Mouse (Mus musculus) liver, embryonic 16.5 days (tissue): ENCODE data around the gene Rbm45. TPM values are rescaled to one million over a fixed set of nuclear protein-coding genes. Genes with fewer than 3 reads are reported as not detected.

Experiments
- ATAC-seq: fragments of 200-750 bp; cut with Nextera tagmentation; 2 replicates; pipeline ENCODE4 v1.8.0; 2017; ENCODE audit warnings: low read depth, mild to moderate bottlenecking, moderate number of reproducible peaks, moderate library complexity
- H3K27ac ChIP-seq: fragments of 300-500 bp; sonication (generic); 2 replicates; pipeline ENCODE4 v1.5.1; 2014; ENCODE audit warnings: mild to moderate bottlenecking, low read length
- H3K27me3 ChIP-seq: fragments of 300-500 bp; sonication (generic); 2 replicates; pipeline ENCODE4 v1.6.1; 2014; ENCODE audit warnings: low read depth, low read length, mixed read lengths; ENCODE audit not compliant: control insufficient read depth, insufficient read depth
- H3K36me3 ChIP-seq: fragments of 300-500 bp; sonication (generic); 2 replicates; pipeline ENCODE4 v1.6.1; 2014; ENCODE audit warnings: mild to moderate bottlenecking; ENCODE audit not compliant: control insufficient read depth, insufficient read depth
- H3K4me1 ChIP-seq: fragments of 300-500 bp; sonication (generic); 2 replicates; pipeline ENCODE4 v1.6.1; 2014; ENCODE audit warnings: low read depth, low read length, mixed read lengths; ENCODE audit not compliant: control insufficient read depth
- H3K4me2 ChIP-seq: fragments of 300-500 bp; sonication (generic); 2 replicates; pipeline ENCODE4 v1.6.1; 2014; ENCODE audit warnings: low read depth, low read length, mixed read lengths
- H3K4me3 ChIP-seq: fragments of 300-500 bp; sonication (generic); 2 replicates; pipeline ENCODE4 v1.5.1; 2014; ENCODE audit warnings: low read depth, mild to moderate bottlenecking, low read length
- H3K9ac ChIP-seq: fragments of 300-500 bp; sonication (generic); 2 replicates; pipeline ENCODE4 v1.6.1; 2014; ENCODE audit warnings: low read depth, low read length
- H3K9me3 ChIP-seq: fragments of 300-500 bp; sonication (generic); replicated peaks from 2 replicates; pipeline ENCODE4 v1.6.1; 2016; ENCODE audit warnings: low read length; ENCODE audit not compliant: control insufficient read depth
- WGBS: fragments of 180-500 bp; shearing (Covaris S2); extraction: QIAGEN DNeasy Blood & Tissue Kit; methylation state at CpG from one replicate; pipeline ENCODE4 v1.1.7; 2014; ENCODE audit not compliant: insufficient replicate concordance; 5-methylcytosine and 5-hydroxymethylcytosine counted together
- polyA plus RNA-seq: library from polyadenylated mRNA; unstranded; fragments of >200 nt; fragmentation: Nextera tagmentation; extraction: Ambion mirVana; gene quantifications from 2 replicates; pipeline ENCODE4 v1.2.1, GENCODE M21; 2015

The Rbm45 gene
- 4.9 and 5.1 TPM in 2 replicates for polyA plus RNA-seq

GRCm38 (mm10) chr2:76369821-76370655, at the start of gene Rbm45:
Gene Rbm45, plus strand, starts transcription at chr2:76369984.
- H3K9ac ChIP-seq, result peak within 1 kb of the TSS; percentile 90
- H3K4me2 ChIP-seq, result peak within 1 kb of the TSS; percentile 89
- peak within 1 kb of the TSS; percentile 97 for H3K4me3 ChIP-seq
- peak within 1 kb of the TSS; percentile 93 for H3K27ac ChIP-seq
- ATAC-seq, result peak; percentile 89
- under 1% methylated on average over 61 of the region's 61 CpGs for WGBS
- no peaks in the 10 kb centered on the region for H3K9me3 ChIP-seq
- H3K27me3 ChIP-seq, result no peaks in the 10 kb centered on the region
- peaks cover 14% of the 10 kb centered on the region for H3K4me1 ChIP-seq
- peaks cover 2% of the 10 kb centered on the region; the same call in 1 of the 2 replicates for H3K36me3 ChIP-seq

- WGBS, result 37% methylated on average over 6 of the region's 6 CpGs
- Histone ChIP-seq H3K9me3 (no peaks in the 10 kb centered on the region), H3K9ac (no peak overlapping the region), H3K4me2 (no peak overlapping the region), H3K27me3 (no peaks in the 10 kb centered on the region), H3K36me3 (no peaks in the 10 kb centered on the region), H3K27ac (no peak overlapping the region), H3K4me1 (no peaks in the 10 kb centered on the region; the same call in 1 of the 2 replicates), H3K4me3 (no peak overlapping the region)
- peak; percentile 66 for ATAC-seq
Observed at GRCm38 (mm10) chr2:76320336-76320735, 49.4 kb upstream of the Rbm45 start.

DNA sequence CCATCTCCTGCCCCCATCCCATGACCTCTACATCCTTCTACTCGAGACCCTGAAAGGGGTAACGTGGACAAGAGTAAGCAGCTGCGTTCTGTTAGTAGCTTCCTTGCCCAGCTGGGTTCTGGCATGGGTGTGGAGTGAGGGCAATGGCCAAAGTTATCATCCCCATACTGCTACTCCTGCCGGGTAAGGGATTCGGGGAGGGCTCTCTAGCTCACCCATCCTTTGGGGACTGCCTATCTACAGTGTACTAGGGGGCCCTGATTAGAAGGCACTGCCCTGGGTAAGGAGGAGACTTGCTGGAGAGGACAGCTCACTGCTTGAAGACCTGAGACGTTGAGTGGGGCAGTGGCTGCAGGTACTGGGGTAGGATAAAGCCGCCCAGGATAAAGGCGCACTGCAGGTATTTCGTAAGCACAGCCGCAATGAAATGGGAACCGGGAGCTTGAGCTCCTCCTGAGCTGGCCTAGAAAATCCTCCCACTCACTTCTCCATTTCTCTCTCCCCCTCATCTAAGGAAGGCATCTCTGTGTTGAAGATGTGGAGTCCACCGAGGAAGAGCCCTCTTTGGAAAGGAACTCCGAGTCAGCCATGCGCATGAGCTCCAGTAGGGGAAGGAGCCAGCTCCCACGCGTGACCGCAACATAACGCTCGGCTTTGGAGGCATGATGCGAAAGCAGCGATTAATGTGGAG, 46.5 kb upstream of the Rbm45 start:
- WGBS, result 74% methylated on average over 21 of the region's 21 CpGs
- Histone ChIP-seq H3K36me3 (no peaks in the 10 kb centered on the region), H3K9me3 (no peaks in the 10 kb centered on the region), H3K4me3 (no peak overlapping the region), H3K4me1 (no peaks in the 10 kb centered on the region; the same call in 1 of the 2 replicates), H3K9ac (no peak overlapping the region), H3K27me3 (no peaks in the 10 kb centered on the region), H3K27ac (no peak overlapping the region), H3K4me2 (no peak overlapping the region)
- ATAC-seq, result no peak

- H3K27ac ChIP-seq, result no peak overlapping the region
- H3K4me2 ChIP-seq, result no peak overlapping the region
- H3K9me3 ChIP-seq, result no peaks in the 10 kb centered on the region
- no peaks in the 10 kb centered on the region for H3K36me3 ChIP-seq
- H3K9ac ChIP-seq, result no peak overlapping the region
- WGBS, result 71% methylated on average over 5 of the region's 5 CpGs
- ATAC-seq, result no peak
- no peaks in the 10 kb centered on the region for H3K27me3 ChIP-seq
- no peak overlapping the region for H3K4me3 ChIP-seq
- no peaks in the 10 kb centered on the region; the same call in 1 of the 2 replicates for H3K4me1 ChIP-seq
Observed at GRCm38 (mm10) chr2:76324463-76324862, 45.3 kb upstream of the Rbm45 start.

DNA sequence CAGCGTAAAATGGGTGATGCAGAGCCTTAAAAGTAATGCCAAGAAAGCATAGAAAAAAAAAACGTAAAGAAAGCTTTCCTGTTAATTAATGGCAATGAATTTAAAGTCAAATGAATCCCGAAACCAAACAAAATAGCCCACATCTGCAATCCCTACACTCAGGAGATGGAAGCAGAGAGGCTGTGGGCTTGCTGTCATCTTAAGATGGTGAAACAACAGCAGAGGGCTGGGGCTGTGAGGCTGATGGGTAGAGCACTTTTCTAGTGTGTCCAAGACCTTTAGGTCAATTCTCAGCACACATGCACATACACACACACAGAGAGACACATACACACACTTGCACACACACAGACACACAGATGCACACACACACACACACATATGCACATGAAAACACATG, 43.6 kb upstream of the Rbm45 start:
- Histone ChIP-seq H3K9ac (no peak overlapping the region), H3K4me2 (no peak overlapping the region), H3K4me1 (no peaks in the 10 kb centered on the region), H3K9me3 (no peaks in the 10 kb centered on the region), H3K36me3 (no peaks in the 10 kb centered on the region), H3K4me3 (no peak overlapping the region), H3K27me3 (no peaks in the 10 kb centered on the region), H3K27ac (no peak overlapping the region)
- 73% methylated on average over 3 of the region's 3 CpGs for whole genome bisulfite sequencing
- no peak for ATAC-seq

DNA sequence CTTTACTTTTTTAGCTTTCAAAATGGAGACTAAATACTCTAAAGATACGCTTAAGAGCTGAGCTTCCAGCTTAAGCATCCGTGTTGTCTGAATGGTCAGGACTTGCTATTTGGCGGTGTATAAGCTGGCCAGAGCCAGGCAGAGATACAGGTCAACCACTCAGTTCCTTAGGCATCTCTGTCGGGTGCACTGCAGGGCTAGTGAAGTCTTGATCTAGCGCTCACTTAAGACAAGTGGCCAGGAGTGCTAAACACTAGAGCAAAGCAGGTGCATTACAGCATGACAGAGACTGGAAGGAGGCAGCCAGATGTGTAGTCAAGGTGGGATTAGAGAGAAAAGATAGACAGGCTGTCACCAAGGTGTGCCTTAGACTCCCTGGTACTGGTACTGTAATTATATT, 39.7 kb upstream of the Rbm45 start:
- Histone ChIP-seq H3K9me3 (no peaks in the 10 kb centered on the region), H3K4me3 (no peak overlapping the region), H3K27me3 (no peaks in the 10 kb centered on the region), H3K4me1 (no peaks in the 10 kb centered on the region), H3K4me2 (no peak overlapping the region), H3K36me3 (no peaks in the 10 kb centered on the region), H3K9ac (no peak overlapping the region), H3K27ac (no peak overlapping the region)
- no peak for ATAC-seq
- whole genome bisulfite sequencing, result 69% methylated on average over 5 of the region's 5 CpGs

GRCm38 (mm10) chr2:76332161-76332805, 37.5 kb upstream of the Rbm45 start:
- H3K4me2 ChIP-seq, result no peak overlapping the region
- no peaks in the 10 kb centered on the region for H3K4me1 ChIP-seq
- no peak overlapping the region for H3K4me3 ChIP-seq
- no peak overlapping the region for H3K9ac ChIP-seq
- no peaks in the 10 kb centered on the region for H3K36me3 ChIP-seq
- H3K9me3 ChIP-seq, result no peaks in the 10 kb centered on the region
- WGBS, result 63% methylated on average over 11 of the region's 11 CpGs
- no peaks in the 10 kb centered on the region for H3K27me3 ChIP-seq
- H3K27ac ChIP-seq, result no peak overlapping the region
- no peak for ATAC-seq

DNA sequence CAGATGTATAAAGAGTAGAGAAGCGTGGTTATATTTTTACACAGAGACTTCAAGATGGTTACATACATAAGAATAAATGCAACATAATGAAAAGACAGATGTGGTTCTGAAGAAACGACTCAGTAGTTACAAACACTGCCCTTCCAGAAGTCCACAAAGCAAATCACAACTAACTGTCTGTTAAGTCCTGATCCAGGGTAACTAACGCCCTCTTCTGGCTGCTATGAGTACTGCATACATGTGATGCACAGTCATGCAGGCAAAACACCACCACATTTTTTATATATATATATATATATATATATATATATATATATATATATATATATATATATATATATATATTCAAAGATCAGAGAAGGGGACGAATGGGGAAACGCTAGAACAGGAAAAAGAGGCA, 35.2 kb upstream of the Rbm45 start:
- no peak overlapping the region for H3K4me3 ChIP-seq
- no peak for ATAC-seq
- H3K27me3 ChIP-seq, result peaks cover 6% of the 10 kb centered on the region
- no peaks in the 10 kb centered on the region for H3K36me3 ChIP-seq
- no peak overlapping the region for H3K27ac ChIP-seq
- no peak overlapping the region for H3K9ac ChIP-seq
- no peaks in the 10 kb centered on the region for H3K9me3 ChIP-seq
- no peaks in the 10 kb centered on the region for H3K4me1 ChIP-seq
- WGBS, result 54% methylated on average over 5 of the region's 5 CpGs
- no peak overlapping the region for H3K4me2 ChIP-seq
